Mouse (Mus musculus) intestine, embryonic 16.5 days (tissue): ENCODE measurements at regions not wholly inside any gene's neighbourhood (a gene's known extent, or its start where the extent isn't known, plus 50 kb on each side); places are given as distances from the start of the nearest gene placed in this dataset.
"Not testable (repeated sequence)": the region's sequence is repeated elsewhere in the genome, so short reads cannot be mapped to it uniquely, and the experiment has no call there.

Experiments
- ATAC-seq: fragments of 200-750 bp; cut with Nextera tagmentation; 2 replicates; pipeline ENCODE4 v1.8.0; 2017; ENCODE audit warnings: moderate TSS enrichment, moderate library complexity
- H3K27ac ChIP-seq: fragments of 300-500 bp; sonication (generic); 2 replicates; pipeline ENCODE4 v1.5.1; 2014; ENCODE audit warnings: mild to moderate bottlenecking, low read length
- H3K27me3 ChIP-seq: fragments of 300-500 bp; sonication (generic); replicated peaks from 2 replicates; pipeline ENCODE4 v1.6.1; 2014; ENCODE audit warnings: low read length, control low read depth, mixed read lengths; ENCODE audit not compliant: control insufficient read depth, insufficient read depth
- H3K36me3 ChIP-seq: fragments of 300-500 bp; sonication (generic); 2 replicates; pipeline ENCODE4 v1.6.1; 2014; ENCODE audit warnings: low read length, control low read depth; ENCODE audit not compliant: control insufficient read depth, insufficient read depth
- H3K4me1 ChIP-seq: fragments of 300-500 bp; sonication (generic); 2 replicates; pipeline ENCODE4 v1.6.1; 2014; ENCODE audit warnings: low read length, control low read depth, mixed read lengths; ENCODE audit not compliant: control insufficient read depth, insufficient read depth
- H3K4me2 ChIP-seq: fragments of 300-500 bp; sonication (generic); 2 replicates; pipeline ENCODE4 v1.6.1; 2014; ENCODE audit warnings: low read depth, low read length, control low read depth
- H3K4me3 ChIP-seq: fragments of 300-500 bp; sonication (generic); 2 replicates; pipeline ENCODE4 v1.5.1; 2014; ENCODE audit warnings: mild to moderate bottlenecking, low read length
- H3K9ac ChIP-seq: fragments of 300-500 bp; sonication (generic); 2 replicates; pipeline ENCODE4 v1.6.1; 2014; ENCODE audit warnings: low read depth, low read length
- H3K9me3 ChIP-seq: fragments of 300-500 bp; sonication (generic); 2 replicates; pipeline ENCODE4 v1.6.1; 2016; ENCODE audit warnings: low read length, control low read depth; ENCODE audit not compliant: control insufficient read depth
- WGBS: fragments of 180-500 bp; shearing (Covaris S2); extraction: QIAGEN DNeasy Blood & Tissue Kit; methylation state at CpG from one replicate; pipeline ENCODE4 v1.1.7; 2014; 5-methylcytosine and 5-hydroxymethylcytosine counted together

DNA sequence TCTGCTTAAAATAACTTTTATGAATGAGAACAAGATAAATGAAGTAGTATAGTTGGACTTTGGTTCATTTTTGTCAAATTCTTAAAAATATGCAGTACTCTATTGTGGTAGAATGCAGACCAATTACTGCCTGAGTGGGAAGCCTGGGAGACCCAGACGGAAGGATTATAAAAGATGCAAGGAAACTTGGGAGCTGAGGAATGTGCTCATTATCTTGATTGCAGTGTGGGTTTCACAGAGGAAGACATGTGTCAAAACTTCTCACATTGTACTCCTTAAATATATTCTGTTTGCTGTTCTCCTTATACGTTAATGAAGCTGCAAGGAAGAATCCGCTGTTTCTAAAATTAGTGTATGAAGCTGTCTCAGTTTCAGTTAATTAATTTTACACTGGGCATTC, 244.3 kb downstream of the Kif2b start:
- H3K9ac ChIP-seq = no peak overlapping the region
- no peaks in the 10 kb centered on the region for H3K4me1 ChIP-seq
- H3K36me3 ChIP-seq = no peaks in the 10 kb centered on the region
- H3K27me3 ChIP-seq = no peaks in the 10 kb centered on the region
- H3K9me3 ChIP-seq = no peaks in the 10 kb centered on the region
- no peak overlapping the region for H3K4me2 ChIP-seq
- 83% methylated on average over 3 of the region's 3 CpGs for WGBS
- no peak for ATAC-seq
- no peak overlapping the region for H3K4me3 ChIP-seq
- H3K27ac ChIP-seq = no peak overlapping the region

DNA sequence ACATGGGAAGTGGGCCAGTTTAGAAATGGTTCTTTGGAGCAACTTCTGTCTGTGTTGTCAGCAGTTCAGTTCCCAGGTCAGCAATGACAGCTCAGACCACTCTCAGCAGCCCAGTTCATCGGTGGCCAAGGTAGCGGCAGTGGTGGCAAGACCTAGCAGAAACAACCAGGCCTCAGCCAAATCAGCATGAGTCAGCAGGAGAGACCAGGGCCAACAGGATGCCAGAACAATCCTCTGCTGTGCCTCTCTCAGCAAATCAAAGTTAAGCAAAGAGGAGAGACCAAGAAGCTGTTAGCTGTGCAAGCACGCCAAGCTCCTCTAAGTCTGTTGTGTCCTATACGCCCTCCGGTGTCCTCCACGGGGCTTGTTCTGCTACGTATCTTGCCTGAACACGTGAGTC, 249.8 kb downstream of the Kif2b start:
- Histone ChIP-seq H3K27ac (no peak overlapping the region), H3K9me3 (no peaks in the 10 kb centered on the region), H3K27me3 (no peaks in the 10 kb centered on the region), H3K4me1 (no peaks in the 10 kb centered on the region), H3K4me2 (no peak overlapping the region), H3K4me3 (no peak overlapping the region), H3K9ac (no peak overlapping the region), H3K36me3 (no peaks in the 10 kb centered on the region)
- no peak for ATAC-seq
- WGBS = 81% methylated on average over 8 of the region's 8 CpGs

DNA sequence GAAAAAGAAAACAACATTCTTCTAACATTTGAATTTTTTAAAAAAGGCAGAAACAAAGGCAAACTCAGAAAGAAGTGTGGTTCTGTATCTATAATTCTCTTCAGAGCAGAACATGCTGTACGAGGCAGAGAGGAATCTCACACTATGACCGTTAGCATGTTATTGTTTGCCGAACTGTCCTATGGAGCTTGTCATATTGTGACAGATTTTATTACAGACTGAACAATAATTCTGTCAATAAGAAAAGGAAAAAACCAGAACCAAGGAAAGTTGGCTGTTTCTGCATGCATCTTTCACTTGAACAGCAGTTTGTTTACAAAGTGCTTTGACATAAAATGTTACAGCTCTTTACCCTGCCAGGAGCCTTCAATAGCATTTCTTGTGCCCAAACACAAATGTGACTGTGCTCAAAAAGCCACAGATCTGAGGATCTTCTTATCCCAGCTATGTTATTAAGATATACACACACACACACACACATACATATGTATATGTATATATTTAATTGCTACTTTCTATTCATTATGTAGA, 267.1 kb downstream of the Kif2b start:
- 48% methylated on average over 3 of the region's 3 CpGs for WGBS

DNA sequence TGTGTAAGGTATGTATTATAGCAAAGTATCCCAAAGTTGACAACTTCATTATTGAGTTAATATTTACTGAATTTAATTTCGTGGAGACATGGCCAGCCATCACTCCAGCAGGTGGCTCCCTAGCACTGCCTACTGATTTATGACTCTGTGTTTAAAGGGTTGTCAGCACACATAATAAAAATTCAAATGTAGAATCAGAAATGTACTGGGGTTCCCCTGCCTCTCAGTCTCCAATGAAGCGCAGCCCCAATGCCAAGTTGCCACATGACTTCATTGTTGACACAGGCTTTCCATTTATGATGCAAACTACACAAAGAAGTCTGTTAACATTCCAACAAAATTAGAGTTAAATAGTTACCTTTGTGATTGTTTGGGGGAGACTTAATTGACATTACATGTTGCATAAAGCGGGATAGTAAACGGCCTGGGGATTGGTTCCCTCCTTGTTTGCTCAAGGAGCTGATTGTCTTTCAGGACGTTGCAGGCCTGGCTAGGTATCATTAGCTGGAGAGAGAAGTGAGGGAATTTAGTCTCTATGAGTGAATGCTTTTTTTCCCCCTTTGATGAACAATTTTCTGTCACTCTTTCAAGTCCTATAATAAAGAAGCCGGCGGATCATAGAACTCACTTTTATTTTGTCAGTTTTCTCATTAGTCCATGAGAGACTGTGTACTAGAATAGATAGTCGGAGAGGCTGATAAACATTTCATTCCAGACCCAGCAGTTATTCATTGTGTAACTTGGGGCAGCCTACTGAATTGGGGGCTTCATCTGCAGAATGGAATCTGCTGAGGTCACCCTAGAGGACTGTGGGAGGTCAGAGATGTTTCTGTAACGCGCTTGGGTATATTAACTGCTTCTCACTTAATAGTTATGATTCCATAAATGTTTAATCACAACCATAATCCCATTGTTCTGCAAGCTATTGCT, 287.9 kb downstream of the Kif2b start:
- ATAC-seq = peak; percentile 55; the same call in 1 of the 2 replicates
- H3K27me3 ChIP-seq = no peaks in the 10 kb centered on the region

More for the DNA sequence above, 267.1 kb downstream of the Kif2b start:
- no peak overlapping the region for H3K9ac ChIP-seq
- H3K9me3 ChIP-seq = no peaks in the 10 kb centered on the region
- no peak for ATAC-seq
- H3K27ac ChIP-seq = no peak overlapping the region
- no peaks in the 10 kb centered on the region for H3K27me3 ChIP-seq
- no peaks in the 10 kb centered on the region for H3K36me3 ChIP-seq
- no peaks in the 10 kb centered on the region for H3K4me1 ChIP-seq
- H3K4me2 ChIP-seq = no peak overlapping the region
- no peak overlapping the region for H3K4me3 ChIP-seq

DNA sequence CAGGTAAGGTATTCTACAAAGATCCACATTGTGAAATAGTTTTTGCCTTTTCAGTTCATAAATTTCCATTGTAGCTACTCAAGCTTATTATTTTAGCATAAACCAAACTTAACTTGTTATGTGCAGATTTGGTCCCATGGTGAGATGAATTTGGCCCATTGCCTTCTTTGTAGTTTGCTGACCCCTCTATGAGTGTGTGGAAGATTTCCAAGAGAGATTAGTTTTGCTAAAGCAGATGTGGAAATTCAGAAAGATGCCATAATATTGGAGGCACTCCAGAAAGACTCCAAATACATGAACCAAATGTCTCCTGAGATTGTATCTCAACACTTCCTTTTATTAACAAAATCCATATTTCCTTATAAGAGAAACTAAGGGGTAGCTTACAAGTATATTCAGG, 291.0 kb downstream of the Kif2b start:
- Histone ChIP-seq H3K27me3 (no peaks in the 10 kb centered on the region), H3K9ac (no peak overlapping the region), H3K4me2 (no peak overlapping the region), H3K4me1 (no peaks in the 10 kb centered on the region), H3K27ac (no peak overlapping the region), H3K9me3 (no peaks in the 10 kb centered on the region), H3K4me3 (no peak overlapping the region), H3K36me3 (no peaks in the 10 kb centered on the region)
- ATAC-seq = no peak

More for the DNA sequence above, 287.9 kb downstream of the Kif2b start:
- WGBS = 43% methylated on average over 10 of the region's 10 CpGs
- H3K4me2 ChIP-seq = no peak overlapping the region
- no peaks in the 10 kb centered on the region for H3K36me3 ChIP-seq
- H3K4me1 ChIP-seq = no peaks in the 10 kb centered on the region
- H3K9ac ChIP-seq = no peak overlapping the region
- no peak overlapping the region for H3K4me3 ChIP-seq
- no peaks in the 10 kb centered on the region for H3K9me3 ChIP-seq
- H3K27ac ChIP-seq = no peak overlapping the region

DNA sequence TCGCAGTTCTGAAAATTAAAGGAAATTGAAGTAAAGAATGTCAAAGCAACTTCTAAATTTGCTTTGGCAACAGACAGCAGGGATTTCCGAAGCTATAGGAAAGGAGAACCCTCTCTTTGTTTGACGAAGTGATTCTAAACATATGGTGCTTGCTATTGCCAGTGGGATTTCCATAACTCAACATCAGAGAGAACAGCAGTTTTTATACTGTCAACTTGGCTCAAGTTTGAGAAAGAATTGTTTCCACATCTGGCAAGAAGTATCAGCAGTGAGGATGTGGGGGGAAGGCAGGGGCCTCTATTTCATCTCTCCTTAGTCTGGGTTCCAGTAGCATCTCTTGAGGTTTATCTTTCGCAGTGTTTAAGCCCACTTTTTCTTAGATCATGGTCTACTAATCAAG, 315.1 kb downstream of the Kif2b start:
- Histone ChIP-seq H3K4me3 (no peak overlapping the region), H3K4me1 (no peaks in the 10 kb centered on the region), H3K27me3 (no peaks in the 10 kb centered on the region), H3K27ac (no peak overlapping the region), H3K9me3 (no peaks in the 10 kb centered on the region), H3K36me3 (no peaks in the 10 kb centered on the region), H3K4me2 (no peak overlapping the region), H3K9ac (no peak overlapping the region)
- ATAC-seq = no peak
- 33% methylated on average over 4 of the region's 4 CpGs for WGBS

DNA sequence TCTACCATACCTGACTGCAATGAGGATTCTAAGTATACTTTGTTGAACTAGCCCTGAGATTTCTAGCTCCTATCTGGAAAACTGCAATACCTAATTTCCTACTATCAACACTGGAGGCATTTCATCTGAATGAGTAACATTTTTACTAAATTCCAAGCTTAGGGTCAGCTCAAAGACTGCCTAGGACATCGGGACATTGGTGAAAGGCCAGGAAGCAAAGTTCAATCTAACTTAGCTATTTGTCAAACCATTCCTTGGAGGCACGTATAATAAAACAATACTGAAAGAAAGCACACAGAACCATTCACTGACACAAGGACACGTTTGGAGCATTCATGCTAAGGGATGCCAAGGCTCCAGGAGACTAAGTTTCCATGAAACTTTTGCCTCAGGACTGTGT, 335.3 kb downstream of the Kif2b start:
- not testable (repeated sequence) for H3K27me3 ChIP-seq, H3K9ac ChIP-seq, H3K4me1 ChIP-seq, H3K9me3 ChIP-seq, ATAC-seq, H3K4me2 ChIP-seq, H3K27ac ChIP-seq, H3K36me3 ChIP-seq, H3K4me3 ChIP-seq
- WGBS = 68% methylated on average over 3 of the region's 3 CpGs

DNA sequence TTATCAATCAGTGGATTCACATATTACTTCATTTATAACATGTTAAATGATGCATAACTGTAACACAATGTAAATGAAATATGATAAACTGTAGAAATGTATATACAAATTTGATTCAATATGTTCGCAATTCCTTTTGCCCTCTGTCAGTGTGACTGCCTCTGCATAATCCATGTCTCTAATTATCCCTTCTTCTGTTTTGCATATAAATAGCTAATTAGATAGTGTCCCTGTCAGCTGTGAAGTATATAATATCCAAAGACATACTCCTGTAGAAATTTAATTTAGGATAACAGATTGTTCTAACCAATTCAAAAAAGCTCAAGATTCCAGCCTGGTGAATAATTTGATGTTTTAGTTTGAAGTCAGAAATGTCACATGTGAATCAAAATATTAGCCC, 361.2 kb downstream of the Kif2b start:
- H3K4me3 ChIP-seq = no peak overlapping the region
- no peaks in the 10 kb centered on the region for H3K36me3 ChIP-seq
- no peaks in the 10 kb centered on the region for H3K27me3 ChIP-seq
- no peak for ATAC-seq
- no peaks in the 10 kb centered on the region for H3K4me1 ChIP-seq
- WGBS = 74% methylated on average over 1 of the region's 1 CpGs
- no peaks in the 10 kb centered on the region for H3K9me3 ChIP-seq
- no peak overlapping the region for H3K4me2 ChIP-seq
- H3K9ac ChIP-seq = no peak overlapping the region
- no peak overlapping the region for H3K27ac ChIP-seq

DNA sequence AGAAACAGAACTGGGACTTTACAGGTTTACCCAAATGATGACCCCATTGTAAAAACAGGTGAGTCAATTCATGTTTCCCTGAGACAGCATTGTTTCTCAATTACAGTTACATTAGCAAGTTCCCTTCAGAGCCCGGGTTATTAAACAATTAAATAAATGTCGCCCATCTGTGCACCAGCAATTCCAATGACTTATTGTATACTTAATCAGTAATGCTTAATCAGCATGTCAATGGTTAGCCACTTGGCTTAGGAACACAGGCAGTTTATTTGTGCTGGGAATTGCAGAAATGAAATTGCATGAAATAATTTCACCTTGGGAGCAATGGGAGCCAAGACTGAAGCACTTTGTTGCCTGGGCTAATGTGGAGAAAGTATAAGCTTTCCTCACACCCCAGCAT, 364.3 kb downstream of the Kif2b start:
- no peak overlapping the region for H3K4me2 ChIP-seq
- no peak overlapping the region for H3K4me3 ChIP-seq
- H3K4me1 ChIP-seq = no peaks in the 10 kb centered on the region
- H3K9ac ChIP-seq = no peak overlapping the region
- 78% methylated on average over 2 of the region's 2 CpGs for WGBS
- H3K9me3 ChIP-seq = no peaks in the 10 kb centered on the region
- H3K27me3 ChIP-seq = no peaks in the 10 kb centered on the region
- H3K27ac ChIP-seq = no peak overlapping the region
- no peak for ATAC-seq
- no peaks in the 10 kb centered on the region for H3K36me3 ChIP-seq
